Mouse (Mus musculus): ENCODE measurements at regions not wholly inside any gene's neighbourhood (a gene's known extent, or its start where the extent isn't known, plus 50 kb on each side); places are given as distances from the start of the nearest gene placed in this dataset.

- TF ChIP-seq GATA4 (IDR thresholded peaks at IDR 0.05; ENCODE audit: insufficient replicate concordance, low read length): no peak
Observed at GRCm38 (mm10) chr13:33721851-33722250, 60.6 kb downstream of the Serpinb6d start.

- TF ChIP-seq GATA4 (IDR thresholded peaks at IDR 0.05; ENCODE audit: insufficient replicate concordance, low read length): peak; percentile 58; the same call in 1 of the 2 replicates
Observed at GRCm38 (mm10) chr13:33762293-33763125, 80.7 kb downstream of the Serpinb6e start.

- TF ChIP-seq GATA4 (IDR thresholded peaks at IDR 0.05; ENCODE audit: insufficient replicate concordance, low read length): no peak
Observed at GRCm38 (mm10) chr13:33763295-33763916, 79.8 kb downstream of the Serpinb6e start.

Measured in liver, adult (tissue).